Mouse (Mus musculus): ENCODE results near the gene Klhdc9.

The Klhdc9 gene

DNA sequence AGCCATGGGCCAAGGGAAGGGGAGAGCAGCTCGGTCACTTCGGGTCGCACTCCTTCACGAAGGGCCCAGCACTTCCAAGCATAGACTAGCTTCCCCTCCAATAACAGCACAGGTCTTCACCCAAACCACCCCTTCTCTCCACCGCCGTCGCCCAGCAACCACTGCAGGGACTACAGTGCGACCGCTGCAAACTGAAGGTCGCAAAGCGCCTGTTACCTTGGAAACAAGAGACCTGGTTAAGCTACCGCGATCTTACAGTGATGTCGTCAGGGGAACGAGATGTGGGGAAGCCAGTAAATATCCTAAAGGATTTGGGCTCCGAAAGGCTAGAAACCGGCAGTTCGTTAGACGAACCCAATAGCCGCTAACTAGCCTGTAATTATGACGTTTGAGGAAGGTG, at the start of gene Klhdc9:
TSS of gene Klhdc9 (minus strand) at position 143 of the 400 bp plus-strand sequence.
- DNase-seq (ENCODE audit: low read depth, low spot score), result peak; percentile 84

- DNase-seq (ENCODE audit: low read depth, low spot score), result no peak
Observed at GRCm38 (mm10) chr1:171410231-171410630, 49.6 kb upstream of the Klhdc9 start.

DNA sequence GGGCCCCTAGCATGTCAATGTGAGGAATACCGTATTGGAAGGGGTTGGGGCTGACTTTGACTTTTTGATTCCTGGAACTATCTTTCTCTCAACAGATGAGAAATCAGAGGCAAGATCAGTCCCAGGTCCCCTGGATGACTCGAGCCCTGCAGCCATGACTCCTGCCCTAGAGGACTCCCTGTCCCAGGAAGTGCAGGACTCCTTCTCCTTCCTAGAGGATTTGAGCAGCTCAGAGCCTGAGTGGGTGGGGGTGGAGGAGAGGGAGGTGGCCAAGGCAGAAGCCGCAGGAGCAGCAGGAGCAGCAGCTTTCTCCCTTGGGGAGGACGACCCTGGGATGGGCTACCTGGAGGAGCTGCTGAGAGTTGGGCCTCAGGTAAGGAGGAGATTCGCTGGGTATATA, 46.7 kb upstream of the Klhdc9 start:
- no peak for DNase-seq (ENCODE audit: low read depth, low spot score)

DNA sequence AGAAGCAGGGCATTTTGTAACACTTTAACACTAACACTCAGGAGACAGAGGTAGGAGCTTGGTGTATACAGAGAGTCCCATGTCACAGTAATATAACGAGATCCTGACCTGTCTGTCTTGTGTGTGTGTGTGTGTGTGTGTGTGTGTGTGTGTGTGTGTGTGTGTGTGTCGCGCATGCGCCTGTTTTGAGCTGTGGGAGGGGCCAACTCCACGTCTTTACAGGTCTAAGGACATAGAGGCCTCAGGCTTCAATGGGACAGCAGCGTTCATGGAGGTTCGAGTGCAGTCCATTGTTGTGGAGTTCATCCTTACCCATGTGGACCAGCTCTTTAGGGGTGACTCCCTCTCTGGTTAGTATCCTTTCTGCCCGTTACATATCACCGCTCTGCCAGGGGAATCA, 42.4 kb upstream of the Klhdc9 start:
- DNase-seq (ENCODE audit: low read depth, low spot score), result no peak

GRCm38 (mm10) chr1:171401821-171402220, 41.2 kb upstream of the Klhdc9 start:
- DNase-seq (ENCODE audit: low read depth, low spot score), result no peak

- peak; percentile 39 for DNase-seq (ENCODE audit: low read depth, low spot score)
Observed at GRCm38 (mm10) chr1:171390101-171390500, 29.5 kb upstream of the Klhdc9 start.

- DNase-seq (ENCODE audit: low read depth, low spot score), result peak; percentile 75
Observed at GRCm38 (mm10) chr1:171388376-171389102, 27.9 kb upstream of the Klhdc9 start, which contains the start of gene Arhgap30. Gene Arhgap30, plus strand, starts transcription at chr1:171388954.

DNA sequence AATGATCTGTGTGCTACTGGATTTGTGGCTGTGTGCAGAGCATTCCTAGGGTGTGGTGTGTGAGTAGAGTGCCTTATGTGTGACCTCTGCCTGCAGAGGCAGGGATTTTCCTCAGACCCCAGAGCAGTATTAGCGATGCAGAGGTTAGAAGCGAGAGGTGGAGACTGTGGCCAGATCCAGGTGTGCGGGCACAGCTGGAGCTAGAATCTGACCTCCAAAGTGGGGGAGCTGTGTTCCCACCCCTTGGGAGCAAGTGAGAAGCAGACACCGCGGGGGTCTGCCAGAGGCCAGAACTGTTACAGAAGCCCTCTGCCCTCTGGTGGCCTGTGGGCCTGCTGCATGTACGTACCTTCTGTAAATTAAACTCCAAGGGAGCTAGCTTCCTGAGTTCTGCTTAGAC, 26.5 kb upstream of the Klhdc9 start:
- DNase-seq (ENCODE audit: low read depth, low spot score), result no peak

- no peak for DNase-seq (ENCODE audit: low read depth, low spot score)
Observed at GRCm38 (mm10) chr1:171385171-171385570, 24.6 kb upstream of the Klhdc9 start.

GRCm38 (mm10) chr1:171384361-171384760, 23.8 kb upstream of the Klhdc9 start:
- no peak for DNase-seq (ENCODE audit: low read depth, low spot score)

- DNase-seq (ENCODE audit: low read depth, low spot score), result no peak
Observed at GRCm38 (mm10) chr1:171382096-171382620, 21.6 kb upstream of the Klhdc9 start.

GRCm38 (mm10) chr1:171379935-171380599, 19.5 kb upstream of the Klhdc9 start:
- peak; percentile 52 for DNase-seq (ENCODE audit: low read depth, low spot score)

- DNase-seq (ENCODE audit: low read depth, low spot score), result no peak
Observed at GRCm38 (mm10) chr1:171378298-171378697, 17.7 kb upstream of the Klhdc9 start.

DNA sequence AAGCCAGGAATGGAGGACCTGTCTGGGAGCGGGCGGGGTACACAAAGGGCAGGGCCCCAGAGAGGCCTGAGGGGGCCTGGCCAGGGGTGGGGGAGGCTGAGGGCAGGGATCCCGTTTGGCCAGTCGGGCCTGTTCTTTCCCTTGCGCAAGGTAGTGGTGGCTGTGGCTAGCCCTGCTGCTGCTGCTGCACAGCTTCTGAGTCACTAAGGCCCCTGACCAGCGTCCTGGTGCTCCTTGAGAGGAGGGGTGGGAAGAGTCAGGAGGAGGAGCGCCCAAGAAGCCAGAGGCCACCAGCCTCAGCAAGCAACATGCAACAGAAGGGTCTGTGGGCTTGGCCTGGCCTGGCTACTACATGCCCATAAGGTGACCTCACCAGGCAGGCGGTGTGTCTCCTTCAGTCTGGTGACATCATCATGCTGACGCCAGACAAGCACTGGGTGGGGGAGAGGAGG, 15.1 kb upstream of the Klhdc9 start:
- DNase-seq (ENCODE audit: low read depth, low spot score), result no peak

DNA sequence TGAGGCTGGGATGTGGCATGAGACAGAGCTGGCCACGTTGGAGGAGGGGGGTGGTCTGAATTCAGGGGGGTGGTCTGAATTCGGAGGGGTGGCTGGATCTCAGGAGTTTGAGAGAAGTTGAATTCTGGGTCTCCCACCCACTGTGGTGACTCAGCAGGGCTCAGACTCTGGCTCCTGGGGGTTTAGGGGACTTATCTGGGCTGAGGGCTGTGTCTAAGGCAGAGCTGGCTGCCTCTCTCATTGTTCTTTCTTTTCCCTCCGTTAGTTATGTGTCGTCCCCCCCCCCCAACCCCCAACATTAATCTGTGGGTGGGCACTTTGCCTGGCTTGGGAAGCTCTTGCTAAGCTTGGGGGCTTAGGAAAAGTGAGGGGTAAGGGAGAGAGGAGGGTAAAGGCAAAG, 13.3 kb upstream of the Klhdc9 start:
- DNase-seq (ENCODE audit: low read depth, low spot score), result no peak

GRCm38 (mm10) chr1:171372880-171373279, 12.3 kb upstream of the Klhdc9 start:
- DNase-seq (ENCODE audit: low read depth, low spot score), result no peak

GRCm38 (mm10) chr1:171369845-171370556, 9.4 kb upstream of the Klhdc9 start, which contains the start of gene Nectin4:
Gene Nectin4, plus strand, starts transcription at chr1:171370099.
- no peak for DNase-seq (ENCODE audit: low read depth, low spot score)

DNA sequence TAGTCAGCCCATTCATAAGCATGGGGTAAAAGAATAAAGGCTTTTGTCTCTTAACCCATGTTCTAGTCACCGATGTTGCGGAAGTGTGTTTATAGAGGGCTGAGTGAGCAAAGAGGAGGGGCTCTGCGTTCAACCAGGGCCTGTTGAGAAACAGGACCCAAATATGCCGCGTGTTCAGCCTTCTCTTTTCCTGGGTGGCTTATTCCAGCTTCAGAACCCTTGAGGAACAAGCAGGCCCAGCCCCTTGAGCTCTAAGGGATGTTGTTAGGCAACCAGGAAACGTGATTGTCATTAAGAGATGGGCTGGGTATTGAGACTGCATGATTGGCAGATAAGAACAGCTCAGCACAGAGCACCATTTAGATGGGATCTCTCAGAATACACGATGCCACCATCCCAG, 5.3 kb upstream of the Klhdc9 start:
- no peak for DNase-seq (ENCODE audit: low read depth, low spot score)

GRCm38 (mm10) chr1:171361106-171362103, 807 bp upstream of the Klhdc9 start:
- DNase-seq (ENCODE audit: low read depth, low spot score), result peak; percentile 46

DNA sequence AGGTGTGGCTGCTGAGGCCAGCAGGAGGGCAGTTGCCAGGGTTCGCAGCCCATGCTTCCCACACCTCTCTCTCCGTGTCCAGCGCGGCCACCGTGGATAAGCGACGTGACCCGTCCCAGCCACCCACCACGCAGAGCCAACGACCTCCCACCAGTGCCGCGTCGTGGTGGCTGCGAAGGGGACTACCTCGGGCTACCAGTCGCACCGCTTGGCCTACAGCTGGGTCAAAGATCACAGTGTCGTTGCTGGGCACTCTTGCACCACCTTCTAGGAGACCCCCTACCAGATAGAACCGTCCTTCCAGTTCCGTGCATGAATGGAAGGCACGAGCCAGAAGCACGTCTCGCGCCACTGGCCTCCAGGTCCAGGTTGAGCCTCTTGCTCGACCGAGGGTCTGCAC, 345 bp downstream of the Klhdc9 start:
- DNase-seq (ENCODE audit: low read depth, low spot score), result no peak

DNA sequence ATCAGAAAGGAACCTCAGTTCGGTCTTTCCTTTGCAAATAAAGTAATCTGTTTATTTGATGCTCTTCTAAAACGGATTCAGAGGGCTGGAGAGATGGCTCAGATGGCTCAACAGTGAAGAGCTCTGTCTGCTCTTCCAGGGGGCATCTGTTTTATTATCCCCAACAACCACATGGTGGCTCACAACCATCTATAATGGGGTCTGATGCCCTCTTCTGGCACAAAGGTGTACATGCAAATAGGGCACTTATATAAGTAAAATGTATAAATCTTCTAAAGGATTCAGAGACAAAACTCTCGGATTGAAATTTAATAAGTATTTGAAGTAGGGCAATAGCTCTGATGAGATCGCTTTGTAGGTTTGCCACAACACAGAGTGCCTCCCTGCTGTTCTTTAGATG, 2.2 kb downstream of the Klhdc9 start:
- DNase-seq (ENCODE audit: low read depth, low spot score), result no peak

All from skeletal muscle tissue, adult 2 months (tissue).